Mouse (Mus musculus) intestine, embryonic 15.5 days (tissue): Measurements from ENCODE around the gene Prrg1. TPM values are rescaled to one million over a fixed set of nuclear protein-coding genes. Genes with fewer than 3 reads are reported as not detected.
A peak's percentile ranks its signal among the peaks of the same experiment; 100 is the strongest.

Source experiments
- ATAC-seq: fragments of 200-750 bp; cut with Nextera tagmentation; 2 replicates; pipeline ENCODE4 v1.8.0; 2017; ENCODE audit warnings: moderate TSS enrichment, moderate library complexity
- H3K27ac ChIP-seq: fragments of 300-500 bp; sonication (generic); 2 replicates; pipeline ENCODE4 v1.5.1; 2015; ENCODE audit warnings: mild to moderate bottlenecking, inconsistent platforms
- H3K27me3 ChIP-seq: fragments of 300-500 bp; sonication (generic); replicated peaks from 2 replicates; pipeline ENCODE4 v1.6.1; 2015; ENCODE audit warnings: inconsistent platforms
- H3K36me3 ChIP-seq: fragments of 300-500 bp; sonication (generic); 2 replicates; pipeline ENCODE4 v1.6.1; 2015; ENCODE audit warnings: inconsistent platforms
- H3K4me1 ChIP-seq: fragments of 300-500 bp; sonication (generic); replicated peaks from 2 replicates; pipeline ENCODE4 v1.6.1; 2015; ENCODE audit warnings: inconsistent platforms
- H3K4me2 ChIP-seq: fragments of 300-500 bp; sonication (generic); replicated peaks from 2 replicates; pipeline ENCODE4 v1.6.1; 2015; ENCODE audit warnings: mild to moderate bottlenecking, inconsistent platforms
- H3K4me3 ChIP-seq: fragments of 300-500 bp; sonication (generic); replicated peaks from 2 replicates; pipeline ENCODE4 v1.5.1; 2015; ENCODE audit warnings: inconsistent platforms
- H3K9ac ChIP-seq: fragments of 300-500 bp; sonication (generic); 2 replicates; pipeline ENCODE4 v1.6.1; 2015; ENCODE audit warnings: inconsistent platforms
- H3K9me3 ChIP-seq: fragments of 300-500 bp; sonication (generic); 2 replicates; pipeline ENCODE4 v1.6.1; 2016; ENCODE audit warnings: inconsistent platforms
- WGBS: fragments of 180-500 bp; shearing (Covaris S2); methylation state at CpG from one replicate; pipeline ENCODE4 v1.1.7; 2015; 5-methylcytosine and 5-hydroxymethylcytosine counted together
- polyA plus RNA-seq: library from polyadenylated mRNA; unstranded; fragments of >200 nt; fragmentation: Nextera tagmentation; extraction: Ambion mirVana; gene quantifications from 2 replicates; pipeline ENCODE4 v1.2.1, GENCODE M21; 2015

Gene Prrg1
- polyA plus RNA-seq, result 6.3 and 7.6 TPM in 2 replicates

DNA sequence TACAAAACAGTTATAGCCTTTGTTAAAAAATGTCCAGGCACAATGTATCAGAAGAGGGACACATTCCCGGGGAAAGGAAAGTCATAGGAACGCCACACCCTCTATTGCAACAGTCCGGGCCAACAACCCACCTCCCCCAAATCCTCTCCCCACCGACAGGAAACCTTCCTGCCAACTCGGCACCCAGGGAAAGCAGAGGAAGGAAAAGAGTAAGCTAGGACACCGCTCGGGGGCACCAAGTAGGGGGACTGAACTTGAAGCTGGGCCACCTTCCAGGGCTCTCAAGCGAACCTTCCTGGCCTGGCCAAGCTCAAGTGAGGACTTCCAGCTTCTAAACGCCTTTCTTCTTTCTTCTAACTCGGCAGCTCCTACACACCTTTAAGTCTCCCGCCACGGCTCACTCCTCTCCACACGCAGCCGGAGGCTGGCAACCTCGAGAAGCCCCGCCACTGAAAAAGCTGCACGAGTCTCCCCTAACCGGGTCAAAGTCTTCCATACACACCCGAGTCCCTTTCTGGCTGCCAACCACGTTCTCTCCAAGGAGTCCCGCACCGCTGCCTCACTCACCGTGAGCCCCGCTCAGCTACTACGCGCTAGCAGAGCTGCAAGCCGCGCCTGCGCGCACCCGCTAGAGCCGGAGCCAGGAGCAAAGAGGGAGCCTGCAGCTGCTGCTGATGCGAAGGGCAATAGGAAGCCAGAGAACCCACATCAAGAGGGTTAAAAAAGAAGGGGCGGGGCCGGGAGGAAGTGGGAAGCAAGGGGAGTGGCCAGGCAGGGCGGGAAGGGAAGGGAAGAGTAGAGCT is at the start of gene Prrg1:
Prrg1 (minus strand) TSS at position 695 of the 803 bp plus-strand sequence.
- Histone ChIP-seq H3K4me2 (peak within 1 kb of the TSS; percentile 46), H3K4me3 (peak within 1 kb of the TSS; percentile 48), H3K36me3 (no peaks in the 10 kb centered on the region), H3K9ac (peak within 1 kb of the TSS; percentile 51), H3K9me3 (no peaks in the 10 kb centered on the region), H3K4me1 (no peaks in the 10 kb centered on the region), H3K27me3 (no peaks in the 10 kb centered on the region), H3K27ac (peak within 1 kb of the TSS; percentile 86)
- ATAC-seq, result peak; percentile 97
- WGBS, result 20% methylated on average over 34 of the region's 36 CpGs

DNA sequence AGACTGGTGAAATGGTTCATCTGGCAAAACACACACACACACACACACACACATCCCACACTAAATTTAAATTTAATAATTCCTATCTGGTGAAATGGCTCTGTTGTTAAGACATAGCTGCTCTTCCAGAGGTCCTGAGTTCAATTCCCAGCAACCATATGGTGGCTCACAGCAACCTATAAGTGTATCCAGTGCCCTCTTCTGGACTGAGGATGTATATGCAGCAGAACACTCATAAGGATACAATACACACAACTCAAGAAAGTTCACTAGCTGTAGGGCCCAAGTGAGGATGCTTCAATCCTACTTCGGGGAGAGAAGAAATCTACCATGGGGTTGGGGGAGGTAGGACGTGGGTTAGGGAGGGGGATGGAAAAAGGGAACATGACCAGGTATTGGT is 22.1 kb upstream of the Prrg1 start:
- Histone ChIP-seq H3K4me1 (no peaks in the 10 kb centered on the region), H3K4me2 (no peak overlapping the region), H3K27ac (no peak overlapping the region), H3K9ac (no peak overlapping the region), H3K9me3 (no peaks in the 10 kb centered on the region), H3K4me3 (no peak overlapping the region), H3K27me3 (no peaks in the 10 kb centered on the region), H3K36me3 (no peaks in the 10 kb centered on the region)
- no peak for ATAC-seq
- 60% methylated on average over 2 of the region's 2 CpGs for WGBS

DNA sequence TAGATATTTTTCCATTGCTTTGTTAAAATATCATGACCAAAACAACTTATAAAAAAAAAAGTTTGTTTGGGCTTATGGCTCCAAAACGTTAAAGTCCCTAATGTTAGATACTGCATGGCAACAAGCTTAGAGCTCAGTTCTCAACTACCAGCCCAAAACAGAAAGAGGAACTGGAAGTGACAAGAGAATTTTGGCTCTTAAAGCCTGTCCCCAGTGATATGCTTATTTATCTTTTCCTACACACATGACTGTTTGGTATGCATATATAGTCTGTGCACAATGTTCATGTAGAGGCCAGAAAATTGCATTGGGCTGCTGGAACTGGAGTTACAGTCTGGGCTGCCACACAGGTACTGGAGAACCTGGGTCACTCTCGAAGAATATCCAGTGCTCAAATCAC is 9.4 kb upstream of the Prrg1 start:
- H3K4me2 ChIP-seq, result no peak overlapping the region
- no peak for ATAC-seq
- no peak overlapping the region for H3K4me3 ChIP-seq
- H3K27me3 ChIP-seq, result no peaks in the 10 kb centered on the region
- 60% methylated on average over 2 of the region's 2 CpGs for WGBS
- H3K9ac ChIP-seq, result no peak overlapping the region
- no peaks in the 10 kb centered on the region for H3K4me1 ChIP-seq
- no peak overlapping the region for H3K27ac ChIP-seq
- H3K36me3 ChIP-seq, result no peaks in the 10 kb centered on the region
- H3K9me3 ChIP-seq, result no peaks in the 10 kb centered on the region

DNA sequence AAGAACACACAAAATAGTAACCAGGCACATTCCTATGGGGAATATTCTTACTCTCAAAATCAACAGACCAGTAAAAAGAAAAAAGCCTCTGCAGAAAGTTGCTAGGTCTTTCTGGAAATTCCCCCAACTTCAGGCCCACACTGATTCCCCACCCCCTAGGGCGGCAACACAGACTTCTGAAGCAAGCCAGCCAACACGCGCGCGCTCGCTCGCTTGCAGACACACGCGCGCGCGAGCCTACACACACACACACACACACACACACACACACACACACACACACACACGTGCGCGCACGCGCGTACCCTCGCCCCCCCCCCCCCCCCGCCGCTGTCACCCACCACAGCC is 868 bp downstream of the Prrg1 start:
- Histone ChIP-seq H3K4me1 (no peaks in the 10 kb centered on the region), H3K9ac (no peak overlapping the region), H3K36me3 (no peaks in the 10 kb centered on the region), H3K27ac (peak overlapping the region; percentile 86), H3K27me3 (no peaks in the 10 kb centered on the region), H3K4me3 (peak overlapping the region; percentile 48), H3K4me2 (peak overlapping the region; percentile 46), H3K9me3 (no peaks in the 10 kb centered on the region)
- WGBS, result 23% methylated on average over 12 of the region's 21 CpGs
- peak; percentile 79 for ATAC-seq

- Histone ChIP-seq H3K4me2 (no peak overlapping the region), H3K27ac (no peak overlapping the region), H3K4me1 (no peaks in the 10 kb centered on the region), H3K9me3 (no peaks in the 10 kb centered on the region), H3K9ac (no peak overlapping the region), H3K4me3 (no peak overlapping the region), H3K36me3 (no peaks in the 10 kb centered on the region), H3K27me3 (no peaks in the 10 kb centered on the region)
- ATAC-seq, result no peak
- 57% methylated on average over 2 of the region's 2 CpGs for WGBS
These were observed 20.2 kb downstream of the Prrg1 start for GRCm38 (mm10) chrX:78563451-78563850.

GRCm38 (mm10) chrX:78553399-78553798 is 30.3 kb downstream of the Prrg1 start:
- Histone ChIP-seq H3K9ac (no peak overlapping the region), H3K4me2 (no peak overlapping the region)
- ATAC-seq, result no peak

GRCm38 (mm10) chrX:78552704-78553103 is 31.0 kb downstream of the Prrg1 start:
- no peak for ATAC-seq
- no peak overlapping the region for H3K27ac ChIP-seq
- H3K4me3 ChIP-seq, result no peak overlapping the region
- H3K4me2 ChIP-seq, result no peak overlapping the region
- H3K9ac ChIP-seq, result no peak overlapping the region
- H3K9me3 ChIP-seq, result no peaks in the 10 kb centered on the region
- no peaks in the 10 kb centered on the region for H3K36me3 ChIP-seq
- 74% methylated on average over 1 of the region's 1 CpGs for WGBS
- H3K27me3 ChIP-seq, result no peaks in the 10 kb centered on the region
- H3K4me1 ChIP-seq, result no peaks in the 10 kb centered on the region

More at GRCm38 (mm10) chrX:78553399-78553798, 30.3 kb downstream of the Prrg1 start:
- H3K4me3 ChIP-seq, result no peak overlapping the region
- no peak overlapping the region for H3K27ac ChIP-seq
- no peaks in the 10 kb centered on the region for H3K4me1 ChIP-seq
- no peaks in the 10 kb centered on the region for H3K36me3 ChIP-seq
- WGBS, result 86% methylated on average over 2 of the region's 2 CpGs
- no peaks in the 10 kb centered on the region for H3K27me3 ChIP-seq
- no peaks in the 10 kb centered on the region for H3K9me3 ChIP-seq

DNA sequence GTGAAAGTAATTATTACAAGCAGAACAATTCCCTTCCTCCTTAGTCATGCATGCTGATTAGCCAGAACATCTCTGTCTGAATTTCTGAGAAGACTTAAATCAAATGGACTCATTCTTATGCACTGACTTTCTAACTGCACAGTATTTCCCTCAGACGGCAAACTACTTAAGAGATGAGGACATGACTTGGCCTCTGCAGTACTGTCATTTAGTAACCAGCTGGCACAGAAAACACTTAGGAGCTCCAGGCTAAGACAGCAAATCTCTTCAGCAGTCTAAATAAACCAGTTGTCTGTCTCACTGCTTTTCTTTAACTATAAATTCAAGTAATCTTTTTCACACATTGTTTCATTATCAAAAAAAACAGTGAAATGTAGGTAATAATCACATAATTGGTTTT is 36.0 kb downstream of the Prrg1 start:
- Histone ChIP-seq H3K27ac (no peak overlapping the region), H3K4me3 (no peak overlapping the region), H3K4me2 (no peak overlapping the region), H3K36me3 (no peaks in the 10 kb centered on the region), H3K9ac (no peak overlapping the region), H3K9me3 (no peaks in the 10 kb centered on the region), H3K27me3 (no peaks in the 10 kb centered on the region), H3K4me1 (no peaks in the 10 kb centered on the region)
- ATAC-seq, result no peak
- WGBS, result 58% methylated on average over 1 of the region's 1 CpGs

DNA sequence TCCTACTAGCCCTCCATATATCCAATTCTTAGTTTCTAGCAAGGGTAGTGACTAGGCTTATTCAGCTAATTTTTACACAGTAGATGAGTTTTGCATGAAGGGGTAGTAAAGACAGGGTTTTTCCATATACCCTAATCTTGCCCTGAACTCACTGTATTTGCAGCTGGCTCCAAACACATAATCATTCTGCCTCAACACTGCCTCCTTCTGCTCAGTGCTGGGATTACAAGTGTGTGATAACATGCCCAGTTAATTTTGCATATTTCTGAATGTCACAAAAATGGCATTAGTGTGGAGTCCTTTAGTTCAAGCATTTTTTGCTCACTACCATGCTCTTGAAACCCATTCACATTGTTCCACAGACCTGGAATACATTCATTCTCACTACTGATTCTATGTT is 44.0 kb downstream of the Prrg1 start:
- H3K27ac ChIP-seq, result no peak overlapping the region
- H3K4me2 ChIP-seq, result no peak overlapping the region
- no peaks in the 10 kb centered on the region for H3K4me1 ChIP-seq
- ATAC-seq, result no peak
- no peaks in the 10 kb centered on the region for H3K9me3 ChIP-seq
- no peak overlapping the region for H3K9ac ChIP-seq
- H3K27me3 ChIP-seq, result no peaks in the 10 kb centered on the region
- H3K4me3 ChIP-seq, result no peak overlapping the region
- no peaks in the 10 kb centered on the region for H3K36me3 ChIP-seq

- Histone ChIP-seq H3K36me3 (no peaks in the 10 kb centered on the region), H3K4me3 (no peak overlapping the region), H3K4me2 (no peak overlapping the region), H3K4me1 (no peaks in the 10 kb centered on the region), H3K9me3 (no peaks in the 10 kb centered on the region), H3K9ac (no peak overlapping the region), H3K27ac (no peak overlapping the region), H3K27me3 (no peaks in the 10 kb centered on the region)
- ATAC-seq, result no peak
- 55% methylated on average over 2 of the region's 2 CpGs for WGBS
These were observed 44.9 kb downstream of the Prrg1 start for GRCm38 (mm10) chrX:78538632-78539316.

DNA sequence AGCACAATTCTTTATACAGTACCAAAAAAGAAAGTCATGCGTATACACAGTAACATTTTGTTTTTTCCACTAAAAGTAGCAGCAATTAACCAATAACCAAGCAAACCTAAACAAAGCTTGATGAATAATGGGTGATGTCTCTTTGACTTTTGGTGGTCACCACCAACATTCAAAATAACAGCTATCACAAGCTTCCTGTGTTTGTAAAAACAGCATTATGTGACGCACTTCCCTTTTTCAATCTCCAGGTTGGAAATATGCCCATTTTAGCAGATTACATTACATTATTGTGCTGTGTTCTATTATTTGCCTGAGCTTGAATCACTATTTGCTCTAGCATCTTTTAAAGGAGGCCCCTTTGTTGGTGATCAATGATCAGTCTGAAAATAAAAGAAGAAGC is 65.4 kb downstream of the Prrg1 start:
- Histone ChIP-seq H3K9me3 (no peaks in the 10 kb centered on the region), H3K9ac (no peak overlapping the region), H3K27ac (no peak overlapping the region), H3K4me1 (no peaks in the 10 kb centered on the region), H3K4me2 (no peak overlapping the region), H3K27me3 (no peaks in the 10 kb centered on the region), H3K4me3 (no peak overlapping the region), H3K36me3 (no peaks in the 10 kb centered on the region)
- ATAC-seq, result no peak
- WGBS, result 79% methylated on average over 2 of the region's 2 CpGs

GRCm38 (mm10) chrX:78482987-78483386 is 100.7 kb downstream of the Prrg1 start:
- 90% methylated on average over 2 of the region's 2 CpGs for WGBS

GRCm38 (mm10) chrX:78479710-78480109 is 104.0 kb downstream of the Prrg1 start:
- 73% methylated on average over 3 of the region's 3 CpGs for WGBS
- H3K9ac ChIP-seq, result no peak overlapping the region
- H3K9me3 ChIP-seq, result no peaks in the 10 kb centered on the region
- no peak for ATAC-seq
- H3K27me3 ChIP-seq, result no peaks in the 10 kb centered on the region
- H3K27ac ChIP-seq, result no peak overlapping the region
- H3K4me3 ChIP-seq, result no peak overlapping the region
- H3K4me2 ChIP-seq, result no peak overlapping the region
- no peaks in the 10 kb centered on the region for H3K4me1 ChIP-seq
- H3K36me3 ChIP-seq, result no peaks in the 10 kb centered on the region

More at GRCm38 (mm10) chrX:78482987-78483386, 100.7 kb downstream of the Prrg1 start:
- no peak overlapping the region for H3K9ac ChIP-seq
- H3K4me3 ChIP-seq, result no peak overlapping the region
- no peak overlapping the region for H3K27ac ChIP-seq
- H3K4me2 ChIP-seq, result no peak overlapping the region
- H3K4me1 ChIP-seq, result no peaks in the 10 kb centered on the region
- H3K27me3 ChIP-seq, result no peaks in the 10 kb centered on the region
- H3K9me3 ChIP-seq, result no peaks in the 10 kb centered on the region
- no peak for ATAC-seq
- H3K36me3 ChIP-seq, result no peaks in the 10 kb centered on the region
